Mouse (Mus musculus) embryonic fibroblast, embryonic 13.5 days (primary cell): ENCODE results near the gene Acin1.

Source experiments
- CTCF ChIP-seq: IDR thresholded peaks from 2 replicates; pipeline ENCODE4 v1.5.1; 2011; ENCODE audit warnings: mild to moderate bottlenecking, control low read depth, low read length, moderate library complexity, borderline replicate concordance; ENCODE audit not compliant: insufficient read depth
- POLR2A ChIP-seq: IDR thresholded peaks from 2 replicates; pipeline ENCODE4 v1.6.1; 2011; ENCODE audit warnings: low read depth, mild to moderate bottlenecking, control low read depth, low read length, moderate library complexity

DNA sequence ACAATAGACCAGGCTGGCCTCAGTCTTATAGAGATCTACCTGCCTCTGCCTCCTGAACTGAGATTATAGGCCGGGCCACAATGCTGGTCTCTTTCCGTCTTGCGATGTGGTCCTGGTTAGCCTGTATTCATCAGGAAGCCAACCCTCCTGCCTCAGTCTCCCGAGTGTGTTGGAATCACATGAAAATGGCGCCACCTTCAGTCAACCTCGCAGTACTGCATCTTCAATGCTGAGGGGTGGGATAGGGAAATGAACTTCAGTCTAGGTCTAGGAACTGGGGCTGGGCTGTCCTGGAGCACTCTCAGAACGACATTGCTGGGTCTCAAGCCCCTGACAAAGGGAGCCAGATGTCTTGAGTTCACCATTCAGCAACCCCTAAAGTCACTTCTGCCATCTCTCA is 89.6 kb downstream of the Acin1 start:
- TF ChIP-seq CTCF (0 out of 2 replicates have a peak, but pooled peaks have one; percentile 14), POLR2A (no peak)
